In the genomic region with DNA sequence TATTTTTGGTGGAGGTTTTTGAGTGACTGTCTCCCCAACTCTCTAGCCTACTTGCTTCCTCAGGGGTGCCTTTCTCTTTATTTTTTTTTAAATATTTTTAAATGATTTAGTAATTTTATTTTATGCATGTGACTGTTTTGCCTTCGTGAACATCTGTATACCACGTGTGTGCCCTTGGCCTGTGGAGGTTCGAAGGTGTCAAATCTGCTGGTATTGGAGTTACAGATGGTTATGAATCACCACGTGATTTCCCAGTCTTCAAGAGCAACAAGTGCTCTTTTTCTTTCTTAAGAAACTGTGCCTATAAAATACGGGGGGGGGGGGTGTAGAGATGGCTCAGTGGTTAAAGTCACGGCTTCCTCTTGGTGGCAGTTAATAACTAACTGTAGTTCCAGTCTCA, we compare ENCODE assay signal across 46 mouse cellular contexts. TPM values are rescaled to one million over a fixed set of nuclear protein-coding genes. Genes with fewer than 3 reads are reported as not detected.
"Had no signal": no experiment of that assay in that cellular context is flagged by ENCODE, and none has a peak within 500 bp of the region (broad histone marks: within the 10 kb centered on the region; RNA-seq: fewer than 3 reads in every experiment).

No protein-coding gene starts in this region.

- DNase-seq: heart, postnatal 10 days; heart, postnatal 14 days; heart, postnatal 36 days; heart, postnatal 4 days; kidney, adult 11 months; kidney, adult 18-20 months; kidney, adult 2 months; kidney, adult 8-10 months; kidney, adult 9 months; kidney, postnatal 10 days; kidney, postnatal 14 days; kidney, postnatal 25 days; kidney, postnatal 36 days; kidney, postnatal 4 days; layer of hippocampus, adult 9-11 months; layer of hippocampus, postnatal 36 days had no signal

- H3K4me1 ChIP-seq: hindbrain, embryonic 12.5 days; hindbrain, embryonic 13.5 days; hindbrain, embryonic 15.5 days had no signal

- H3K4me3 ChIP-seq: heart, embryonic 12.5 days; heart, embryonic 13.5 days; heart, embryonic 15.5 days; hindbrain, embryonic 10.5 days; hindbrain, embryonic 12.5 days; hindbrain, embryonic 13.5 days; hindbrain, embryonic 15.5 days; intestine, embryonic 15.5 days; kidney, embryonic 15.5 days; layer of hippocampus, adult 2 months; left cerebral cortex, adult 2 months had no signal

- H3K27ac ChIP-seq: heart, embryonic 13.5 days; heart, embryonic 15.5 days; hindbrain, embryonic 10.5 days; hindbrain, embryonic 12.5 days; hindbrain, embryonic 13.5 days; hindbrain, embryonic 14.5 days; hindbrain, embryonic 15.5 days; hindbrain, postnatal 0 days; intestine, embryonic 15.5 days; kidney, embryonic 15.5 days; kidney, postnatal 0 days; layer of hippocampus, adult 2 months; left cerebral cortex, adult 2 months had no signal

- H3K27me3 ChIP-seq: heart, embryonic 12.5 days; heart, embryonic 15.5 days; hindbrain, embryonic 12.5 days; hindbrain, embryonic 13.5 days; hindbrain, embryonic 15.5 days; intestine, embryonic 15.5 days; kidney, embryonic 15.5 days had no signal

- H3K36me3 ChIP-seq: heart, embryonic 12.5 days; heart, embryonic 13.5 days; heart, embryonic 15.5 days; hindbrain, embryonic 10.5 days; hindbrain, embryonic 12.5 days; hindbrain, embryonic 13.5 days; hindbrain, embryonic 15.5 days; intestine, embryonic 15.5 days; kidney, embryonic 15.5 days had no signal

RNA-seq across cellular contexts. Expression of a gene that starts 2.6 kb away (rescaled TPM):
- total RNA-seq: heart, postnatal 10 days; heart, postnatal 14 days; heart, postnatal 25 days; heart, postnatal 36 days; heart, postnatal 4 days; hematopoietic stem cell, adult 5-6 weeks; hindbrain, postnatal 0 days; layer of hippocampus, adult 18-20 months; layer of hippocampus, adult 2 months; layer of hippocampus, postnatal 10 days; layer of hippocampus, postnatal 14 days; layer of hippocampus, postnatal 25 days; layer of hippocampus, postnatal 36 days; left cerebral cortex, adult 18-20 months; left cerebral cortex, adult 2 months; left cerebral cortex, adult 8-10 months had no signal
- polyA plus RNA-seq: heart, embryonic 16.5 days; hindbrain, embryonic 11.5 days; hindbrain, embryonic 12.5 days; hindbrain, embryonic 13.5 days; hindbrain, embryonic 14.5 days; hindbrain, embryonic 15.5 days; hindbrain, embryonic 16.5 days; hindbrain, postnatal 0 days; inflammation-experienced regulatory T-cells, adult 6 months; intestine, embryonic 15.5 days; intestine, embryonic 16.5 days; intestine, postnatal 0 days; kidney, embryonic 14.5 days; kidney, postnatal 0 days; large intestine, adult 2 months had no signal

RNA-seq across cellular contexts. Expression of a gene that starts 42.2 kb away (rescaled TPM):
- total RNA-seq: heart, postnatal 10 days; heart, postnatal 14 days; heart, postnatal 25 days; hematopoietic stem cell, adult 5-6 weeks; layer of hippocampus, postnatal 10 days had no signal
- polyA plus RNA-seq: heart, embryonic 13.5 days; intestine, postnatal 0 days; kidney, embryonic 14.5 days had no signal
